Mouse (Mus musculus) bone marrow, adult 2 months (tissue): ENCODE results near the gene Lrr1.

Experiments
- CTCF ChIP-seq: fragments of 200-500 bp; IDR thresholded peaks from 2 replicates; pipeline ENCODE4 v1.5.1; 2011; ENCODE audit warnings: low read length, control low read depth; ENCODE audit not compliant: control insufficient read depth, insufficient read depth
- POLR2A ChIP-seq: fragments of 200-500 bp; IDR thresholded peaks from 2 replicates; pipeline ENCODE4 v1.6.1; 2011; ENCODE audit warnings: low read depth, mild to moderate bottlenecking, control low read depth, low read length, borderline replicate concordance; ENCODE audit not compliant: control insufficient read depth

DNA sequence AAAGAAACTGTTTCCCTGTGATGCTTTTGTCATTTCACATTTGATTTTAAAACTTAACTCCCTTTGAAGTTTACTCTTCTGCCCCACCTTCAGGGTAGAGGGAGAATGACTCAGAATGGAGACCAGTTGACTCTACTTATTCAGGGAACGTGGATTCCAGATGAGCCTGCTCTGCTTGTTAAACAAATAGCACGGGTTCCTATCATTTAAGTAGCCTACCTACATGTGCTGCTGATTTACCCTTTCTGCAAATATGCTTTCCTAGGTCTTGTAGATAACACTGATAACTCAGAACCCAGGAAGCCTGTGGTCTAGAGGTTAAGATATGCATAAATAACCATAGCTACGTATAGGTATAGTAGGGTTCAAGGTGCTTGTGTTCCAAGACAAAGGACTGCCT is 3.7 kb upstream of the Lrr1 start:
- no peak for TF ChIP-seq CTCF
- TF ChIP-seq POLR2A = no peak
